Mouse (Mus musculus): ENCODE data around the gene Slc1a1. TPM values are rescaled to one million over a fixed set of nuclear protein-coding genes. Genes with fewer than 3 reads are reported as not detected.

The Slc1a1 gene
- not detected for polyA plus RNA-seq (2017; shearing (Covaris generic))

- no peak for ATAC-seq
Observed at GRCm38 (mm10) chr19:28834798-28835499, at the start of gene Slc1a1. Slc1a1 (plus strand) TSS chr19:28835049.

DNA sequence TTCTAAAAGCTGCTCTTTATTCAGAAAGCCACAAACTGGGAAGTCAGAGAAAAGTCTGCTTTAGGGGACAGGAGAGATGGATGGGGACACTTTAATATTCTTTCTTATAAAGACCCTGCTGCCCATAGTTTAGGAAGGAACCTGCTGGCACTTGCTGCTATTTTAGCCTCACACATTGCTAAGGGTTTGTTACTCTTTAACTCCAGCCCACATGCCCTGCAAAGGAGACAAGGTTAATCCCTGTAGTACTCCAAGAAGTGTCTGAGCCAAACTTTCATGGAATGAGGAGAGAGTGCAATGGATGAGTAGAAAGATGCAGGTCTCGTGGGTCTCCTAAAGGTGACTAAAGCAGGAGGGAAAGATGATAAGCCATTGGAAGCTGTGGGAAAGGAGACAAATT, 44.7 kb upstream of the Slc1a1 start:
- ATAC-seq, result no peak

DNA sequence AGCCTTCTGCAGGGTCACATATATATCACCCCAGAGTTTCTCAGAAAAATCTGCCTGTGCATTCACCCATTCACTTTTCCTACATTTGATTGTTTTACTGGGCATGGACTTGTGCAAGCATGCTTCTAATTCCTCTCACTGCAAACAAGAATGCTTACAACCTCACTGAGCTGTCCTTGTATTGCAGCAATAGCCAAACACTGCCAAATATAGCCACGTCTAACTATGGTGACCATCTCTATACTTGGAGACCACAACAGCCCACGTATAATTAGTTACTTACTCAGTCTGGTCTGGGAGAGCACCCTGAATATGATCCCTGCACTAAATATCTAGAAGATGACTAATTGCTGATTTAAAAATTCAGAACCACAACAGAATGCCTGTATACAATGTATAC, 41.5 kb upstream of the Slc1a1 start:
- ATAC-seq, result no peak

- ATAC-seq, result no peak
Observed at GRCm38 (mm10) chr19:28796146-28796848, 38.6 kb upstream of the Slc1a1 start.

GRCm38 (mm10) chr19:28796966-28797365, 37.9 kb upstream of the Slc1a1 start:
- ATAC-seq, result no peak

GRCm38 (mm10) chr19:28797611-28798010, 37.2 kb upstream of the Slc1a1 start:
- no peak for ATAC-seq

- ATAC-seq, result no peak
Observed at GRCm38 (mm10) chr19:28800448-28800847, 34.4 kb upstream of the Slc1a1 start.

- no peak for ATAC-seq
Observed at GRCm38 (mm10) chr19:28806276-28806675, 28.6 kb upstream of the Slc1a1 start.

DNA sequence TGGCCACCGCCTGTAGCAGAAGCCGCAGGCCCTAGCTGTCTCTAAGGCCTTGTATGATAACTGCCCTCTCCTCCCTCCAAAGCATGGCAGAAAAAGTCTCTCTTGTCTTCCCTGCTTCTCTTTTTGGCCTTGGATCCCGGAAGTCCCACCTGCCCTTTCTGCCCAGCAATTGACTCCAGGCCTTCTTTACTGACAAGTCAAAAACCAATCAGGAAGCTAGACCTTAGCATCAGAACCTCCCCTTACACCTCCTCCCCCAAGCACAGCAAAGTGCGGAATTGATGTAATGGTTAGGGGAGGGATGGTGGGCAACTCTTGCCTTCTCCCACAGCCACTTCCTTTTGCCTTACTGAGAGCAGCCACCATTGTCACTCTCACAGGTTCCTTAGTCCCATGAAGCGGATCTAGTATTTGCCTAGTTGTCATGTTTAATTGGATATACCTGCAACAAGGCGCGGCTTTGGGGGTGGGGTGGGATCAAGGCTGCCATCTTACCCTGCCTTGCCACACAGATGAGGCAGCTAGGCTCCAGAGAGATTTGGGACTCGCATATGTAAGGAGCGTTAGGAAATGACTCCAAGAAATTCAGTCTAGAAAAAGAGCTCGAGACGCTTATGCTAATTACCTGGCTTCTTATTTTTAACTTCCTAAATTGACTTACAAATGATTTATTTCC, 27.9 kb upstream of the Slc1a1 start:
- no peak for ATAC-seq

DNA sequence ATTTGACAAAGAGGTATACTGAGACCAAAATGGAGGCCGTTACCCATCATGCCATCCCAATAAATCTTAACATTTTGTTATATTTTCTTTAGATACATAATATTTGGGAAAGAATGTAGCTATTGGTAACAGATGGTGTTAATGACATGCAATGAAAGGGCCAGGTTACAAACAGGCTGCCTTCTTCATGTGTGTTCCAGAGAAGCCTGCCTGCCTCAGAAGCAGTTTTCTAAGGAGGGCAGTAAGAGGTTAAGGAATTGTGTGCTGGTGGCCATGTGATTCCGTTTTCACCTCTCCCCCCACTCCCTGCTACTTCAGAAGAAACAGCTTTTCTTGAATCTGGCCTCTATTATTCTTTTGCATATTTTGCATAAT, 27.4 kb upstream of the Slc1a1 start:
- ATAC-seq, result no peak

DNA sequence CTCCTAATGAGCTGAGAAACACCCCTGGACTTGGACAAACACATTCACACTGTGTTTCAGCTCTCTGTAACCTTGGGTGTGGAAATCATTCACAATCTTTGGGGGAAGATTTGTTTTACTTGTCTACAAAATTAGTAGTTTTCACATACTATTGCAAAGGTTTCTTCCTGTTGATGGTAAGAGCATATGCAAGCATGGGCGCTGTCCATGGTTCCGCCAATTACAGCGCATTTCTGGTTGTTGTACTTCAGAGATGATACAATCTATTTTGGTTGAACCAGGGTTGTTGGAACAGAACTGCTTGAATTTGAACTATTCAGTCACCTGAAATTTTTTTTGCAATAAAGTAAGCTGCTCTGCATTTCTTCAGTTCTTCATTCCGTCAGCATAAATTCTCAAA, 16.6 kb upstream of the Slc1a1 start:
- ATAC-seq, result no peak

GRCm38 (mm10) chr19:28827697-28828328, 7.0 kb upstream of the Slc1a1 start:
- no peak for ATAC-seq

GRCm38 (mm10) chr19:28831324-28831723, 3.5 kb upstream of the Slc1a1 start:
- ATAC-seq, result no peak

GRCm38 (mm10) chr19:28832605-28833004, 2.2 kb upstream of the Slc1a1 start:
- ATAC-seq, result no peak

GRCm38 (mm10) chr19:28834388-28834787, 461 bp upstream of the Slc1a1 start:
- ATAC-seq, result no peak

DNA sequence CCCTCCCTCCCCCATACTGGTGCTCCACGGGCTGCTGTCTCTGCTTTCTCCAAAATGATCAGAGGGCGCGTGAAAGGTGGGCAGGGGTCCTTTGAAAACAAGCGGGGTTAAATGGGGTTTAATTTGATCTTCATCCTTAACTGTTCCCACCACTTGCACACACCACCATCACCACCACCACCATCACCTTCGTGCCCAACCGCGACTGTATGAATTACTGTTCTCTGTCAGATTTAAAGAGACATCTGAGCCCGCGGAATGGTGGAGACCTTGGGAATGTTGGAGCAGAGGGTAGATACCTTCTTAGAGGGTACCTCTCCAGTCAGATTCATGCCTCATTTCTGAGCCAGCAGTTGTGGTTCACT, 633 bp downstream of the Slc1a1 start:
- ATAC-seq, result no peak

GRCm38 (mm10) chr19:28836116-28836515, 1.3 kb downstream of the Slc1a1 start:
- no peak for ATAC-seq

GRCm38 (mm10) chr19:28836651-28837410, 2.0 kb downstream of the Slc1a1 start:
- no peak for ATAC-seq

- ATAC-seq, result no peak
Observed at GRCm38 (mm10) chr19:28838796-28839195, 3.9 kb downstream of the Slc1a1 start.

- no peak for ATAC-seq
Observed at GRCm38 (mm10) chr19:28844946-28845710, 10.3 kb downstream of the Slc1a1 start.

DNA sequence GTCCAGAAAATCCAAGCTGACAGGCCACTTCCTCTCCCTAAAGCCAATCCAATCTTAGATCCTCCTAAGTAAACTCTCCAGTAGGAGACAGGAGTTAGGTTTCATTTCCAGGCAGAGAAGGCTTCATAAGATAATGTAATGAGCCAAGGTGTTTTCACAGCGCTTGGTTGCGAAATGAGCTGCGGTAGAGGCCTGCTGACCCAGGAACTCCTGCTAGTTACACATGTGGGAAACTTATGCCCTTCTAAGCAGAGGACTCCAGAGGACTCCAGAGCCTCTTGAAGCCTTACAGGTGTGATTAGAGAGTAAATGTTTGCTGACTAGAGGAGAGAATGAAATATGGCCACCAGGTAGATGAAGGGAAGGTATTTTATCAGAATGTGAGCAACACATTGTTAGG, 15.7 kb downstream of the Slc1a1 start:
- ATAC-seq, result no peak

- no peak for ATAC-seq
Observed at GRCm38 (mm10) chr19:28852001-28852400, 17.2 kb downstream of the Slc1a1 start.
